10 mouse cellular contexts compared by ENCODE assay signal in the genomic region with DNA sequence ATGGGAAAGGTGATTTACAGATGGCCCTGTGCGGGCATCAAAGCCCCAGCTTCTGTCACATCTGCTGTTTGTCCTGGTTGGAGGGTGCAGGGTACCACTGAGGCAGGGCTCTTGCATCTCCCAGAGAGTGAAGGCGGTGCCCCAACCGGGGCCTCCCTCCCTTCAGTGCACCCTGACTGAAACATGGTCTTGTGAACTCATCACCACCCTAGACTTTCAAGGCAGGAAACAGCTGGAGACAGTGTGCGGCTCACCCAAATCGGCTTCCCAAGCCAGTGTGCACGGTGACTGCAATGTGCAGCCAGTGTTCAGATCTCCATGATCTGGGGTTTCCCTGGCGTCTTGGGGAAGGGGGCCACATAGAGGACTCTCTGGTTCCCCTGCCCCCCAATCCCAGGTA. TPM values are rescaled to one million over a fixed set of nuclear protein-coding genes. Genes with fewer than 3 reads are reported as not detected.
DNase-seq lines count a peak whose midpoint lies in the region; ATAC-seq lines count a peak whose summit lies in the region.
"Had no signal": no experiment of that assay in that cellular context is flagged by ENCODE, and none has a peak within 500 bp of the region (broad histone marks: within the 10 kb centered on the region; RNA-seq: fewer than 3 reads in every experiment).

No protein-coding gene starts in this region.

- 76% methylated on average over 7 of the region's 7 CpGs for WGBS in hindbrain, embryonic 11.5 days
- WGBS in hindbrain, embryonic 16.5 days, result 77% methylated on average over 7 of the region's 7 CpGs
- 57% methylated on average over 7 of the region's 7 CpGs for WGBS in intestine, embryonic 16.5 days

- H3K27ac ChIP-seq in hindbrain, embryonic 11.5 days (ENCODE audit: low read depth, low read length), result 0 out of 2 replicates have a peak overlapping the region, but pooled peaks have one; percentile 10
- no peak overlapping the region for H3K27ac ChIP-seq in hindbrain, embryonic 16.5 days (ENCODE audit: low read depth, low read length)
- peak overlapping the region; percentile 26 for H3K27ac ChIP-seq in intestine, embryonic 16.5 days (ENCODE audit: low read length)
- H3K27ac ChIP-seq: embryonic facial prominence, embryonic 15.5 days had no signal

- no peaks in the 10 kb centered on the region for H3K9me3 ChIP-seq in hindbrain, embryonic 11.5 days (ENCODE audit: control insufficient read depth, low read length)
- H3K9me3 ChIP-seq in hindbrain, embryonic 16.5 days (ENCODE audit: control insufficient read depth, low read length), result no peaks in the 10 kb centered on the region
- no peaks in the 10 kb centered on the region for H3K9me3 ChIP-seq in megakaryocyte, embryonic 14.5 days
- no peaks in the 10 kb centered on the region for H3K9me3 ChIP-seq in intestine, embryonic 16.5 days (ENCODE audit: control insufficient read depth, low read length)
- H3K9me3 ChIP-seq: embryonic facial prominence, embryonic 15.5 days had no signal

- H3K27me3 ChIP-seq in hindbrain, embryonic 11.5 days (ENCODE audit: control insufficient read depth, insufficient read depth, low read length), result no peaks in the 10 kb centered on the region
- H3K27me3 ChIP-seq in hindbrain, embryonic 16.5 days (replicated peaks; ENCODE audit: control insufficient read depth, insufficient read depth, low read length), result no peaks in the 10 kb centered on the region
- H3K27me3 ChIP-seq in megakaryocyte, embryonic 14.5 days (replicated peaks), result peaks cover 44% of the 10 kb centered on the region
- no peaks in the 10 kb centered on the region for H3K27me3 ChIP-seq in intestine, embryonic 16.5 days (replicated peaks; ENCODE audit: control insufficient read depth, insufficient read depth, low read length)
- H3K27me3 ChIP-seq: embryonic facial prominence, embryonic 15.5 days had no signal

- ATAC-seq in hindbrain, embryonic 11.5 days (ENCODE audit: low FRiP score), result no peak
- ATAC-seq in hindbrain, embryonic 16.5 days, result no peak
- no peak for ATAC-seq in megakaryocyte, adult 5-6 weeks (ENCODE audit: poor library complexity, severe bottlenecking)
- ATAC-seq in intestine, embryonic 16.5 days, result peak; percentile 48

- H3K36me3 ChIP-seq in hindbrain, embryonic 11.5 days (ENCODE audit: control insufficient read depth, insufficient read depth, low read length), result no peaks in the 10 kb centered on the region
- no peaks in the 10 kb centered on the region for H3K36me3 ChIP-seq in hindbrain, embryonic 16.5 days (ENCODE audit: control insufficient read depth, insufficient read depth, low read length)
- no peaks in the 10 kb centered on the region for H3K36me3 ChIP-seq in megakaryocyte, embryonic 14.5 days (replicated peaks; ENCODE audit: low read length)
- no peaks in the 10 kb centered on the region for H3K36me3 ChIP-seq in intestine, embryonic 16.5 days (ENCODE audit: control insufficient read depth, insufficient read depth, low read length)
- H3K36me3 ChIP-seq: embryonic facial prominence, embryonic 15.5 days had no signal

- no peak overlapping the region for H3K9ac ChIP-seq in hindbrain, embryonic 11.5 days (ENCODE audit: low read depth, low read length)
- H3K9ac ChIP-seq in hindbrain, embryonic 16.5 days (ENCODE audit: low read depth, low read length), result no peak overlapping the region
- H3K9ac ChIP-seq in intestine, embryonic 16.5 days (ENCODE audit: low read depth, low read length), result no peak overlapping the region
- H3K9ac ChIP-seq: embryonic facial prominence, embryonic 15.5 days had no signal

- H3K4me3 ChIP-seq in hindbrain, embryonic 11.5 days (ENCODE audit: low read depth, low read length), result no peak overlapping the region
- no peak overlapping the region for H3K4me3 ChIP-seq in hindbrain, embryonic 16.5 days (ENCODE audit: low read length)
- peak overlapping the region; percentile 10 for H3K4me3 ChIP-seq in megakaryocyte, embryonic 14.5 days (replicated peaks)
- no peak overlapping the region for H3K4me3 ChIP-seq in intestine, embryonic 16.5 days (ENCODE audit: low read length)
- H3K4me3 ChIP-seq: embryonic facial prominence, embryonic 15.5 days had no signal

- no peak for DNase-seq in hindbrain, embryonic 11.5 days (ENCODE audit: low spot score)
- DNase-seq in thymus, postnatal 14 days, result peak; percentile 55
- no peak for DNase-seq in ovary, postnatal 14 days (ENCODE audit: low spot score)
- DNase-seq in right cerebral cortex, adult 18-20 months, result no peak
- DNase-seq: cerebellum, adult 8-10 months had no signal

- H3K4me2 ChIP-seq in hindbrain, embryonic 11.5 days (replicated peaks; ENCODE audit: low read depth, low read length), result no peak overlapping the region
- H3K4me2 ChIP-seq in hindbrain, embryonic 16.5 days (ENCODE audit: low read length), result no peak overlapping the region
- H3K4me2 ChIP-seq in intestine, embryonic 16.5 days (ENCODE audit: low read depth, low read length), result no peak overlapping the region
- H3K4me2 ChIP-seq: embryonic facial prominence, embryonic 15.5 days had no signal

- H3K4me1 ChIP-seq in hindbrain, embryonic 11.5 days (replicated peaks; ENCODE audit: control insufficient read depth, insufficient read depth, low read length), result 0 out of 2 replicates have a peak, but pooled peaks cover 2% of the 10 kb centered on the region
- H3K4me1 ChIP-seq in hindbrain, embryonic 16.5 days (ENCODE audit: control insufficient read depth, insufficient read depth, low read depth, low read length), result peaks cover 5% of the 10 kb centered on the region
- H3K4me1 ChIP-seq in megakaryocyte, embryonic 14.5 days, result peaks cover 32% of the 10 kb centered on the region
- H3K4me1 ChIP-seq in intestine, embryonic 16.5 days (ENCODE audit: control insufficient read depth, insufficient read depth, low read length), result no peaks in the 10 kb centered on the region; the same call in 1 of the 2 replicates

RNA-seq across cellular contexts. Expression of a gene that starts 26.0 kb away (rescaled TPM):
- polyA plus RNA-seq in hindbrain, embryonic 11.5 days (2014; fragmentation: Nextera tagmentation; extraction: Ambion mirVana), result 1,153 and 1,300 TPM in 2 replicates
- 248 and 340 TPM in 2 replicates for polyA plus RNA-seq in hindbrain, embryonic 16.5 days (2015; fragmentation: Nextera tagmentation; extraction: Ambion mirVana)
- polyA plus RNA-seq in megakaryocyte, embryonic 14.5 days (2012; ENCODE audit: insufficient read depth, low replicate concordance), result 143 and 319 TPM in 2 replicates
- 7.9 and 19.1 TPM in 2 replicates for total RNA-seq in megakaryocyte, adult 5-6 weeks (2015)
- 3.6 and 5.4 TPM in 2 replicates for total RNA-seq in megakaryocyte, adult 5-6 weeks (2017)
- 822 and 875 TPM in 2 replicates for polyA plus RNA-seq in intestine, embryonic 16.5 days (2015; fragmentation: Nextera tagmentation; extraction: Ambion mirVana)
